Mouse (Mus musculus): ENCODE results near the gene Dab1.

Dab1 gene

GRCm38 (mm10) chr4:103619321-103619945 is at the start of gene Dab1:
Gene Dab1, plus strand, starts transcription at chr4:103619359.
- DNase-seq (ENCODE audit: extremely low read depth, low read depth, low spot score): no peak

GRCm38 (mm10) chr4:103571721-103572352 is 47.3 kb upstream of the Dab1 start:
- no peak for DNase-seq (ENCODE audit: extremely low read depth, low read depth, low spot score)

GRCm38 (mm10) chr4:103575556-103575955 is 43.6 kb upstream of the Dab1 start:
- no peak for DNase-seq (ENCODE audit: extremely low read depth, low read depth, low spot score)

GRCm38 (mm10) chr4:103576305-103576704 is 42.9 kb upstream of the Dab1 start:
- no peak for DNase-seq (ENCODE audit: extremely low read depth, low read depth, low spot score)

- no peak for DNase-seq (ENCODE audit: extremely low read depth, low read depth, low spot score)
Measured at GRCm38 (mm10) chr4:103577111-103577815, 41.9 kb upstream of the Dab1 start.

GRCm38 (mm10) chr4:103577821-103578220 is 41.3 kb upstream of the Dab1 start:
- no peak for DNase-seq (ENCODE audit: extremely low read depth, low read depth, low spot score)

- no peak for DNase-seq (ENCODE audit: extremely low read depth, low read depth, low spot score)
Measured at GRCm38 (mm10) chr4:103580021-103580420, 39.1 kb upstream of the Dab1 start.

- DNase-seq (ENCODE audit: extremely low read depth, low read depth, low spot score): no peak
Measured at GRCm38 (mm10) chr4:103615011-103615410, 4.1 kb upstream of the Dab1 start.

GRCm38 (mm10) chr4:103619946-103620371 is 800 bp downstream of the Dab1 start:
- DNase-seq (ENCODE audit: extremely low read depth, low read depth, low spot score): no peak

- no peak for DNase-seq (ENCODE audit: extremely low read depth, low read depth, low spot score)
Measured at GRCm38 (mm10) chr4:103620590-103621155, 1.5 kb downstream of the Dab1 start.

- DNase-seq (ENCODE audit: extremely low read depth, low read depth, low spot score): no peak
Measured at GRCm38 (mm10) chr4:103621586-103621985, 2.4 kb downstream of the Dab1 start.

- DNase-seq (ENCODE audit: extremely low read depth, low read depth, low spot score): no peak
Measured at GRCm38 (mm10) chr4:103630177-103630576, 11.0 kb downstream of the Dab1 start.

GRCm38 (mm10) chr4:103636168-103636776 is 17.1 kb downstream of the Dab1 start:
- no peak for DNase-seq (ENCODE audit: extremely low read depth, low read depth, low spot score)

- DNase-seq (ENCODE audit: extremely low read depth, low read depth, low spot score): no peak
Measured at GRCm38 (mm10) chr4:103648209-103648896, 29.2 kb downstream of the Dab1 start.

- DNase-seq (ENCODE audit: extremely low read depth, low read depth, low spot score): no peak
Measured at GRCm38 (mm10) chr4:103655740-103656139, 36.6 kb downstream of the Dab1 start.

- no peak for DNase-seq (ENCODE audit: extremely low read depth, low read depth, low spot score)
Measured at GRCm38 (mm10) chr4:103661386-103661785, 42.2 kb downstream of the Dab1 start.

- no peak for DNase-seq (ENCODE audit: extremely low read depth, low read depth, low spot score)
Measured at GRCm38 (mm10) chr4:103667438-103667837, 48.3 kb downstream of the Dab1 start.

- no peak for DNase-seq (ENCODE audit: extremely low read depth, low read depth, low spot score)
Measured at GRCm38 (mm10) chr4:103677195-103677594, 58.0 kb downstream of the Dab1 start.

- no peak for DNase-seq (ENCODE audit: extremely low read depth, low read depth, low spot score)
Measured at GRCm38 (mm10) chr4:103678501-103678900, 59.3 kb downstream of the Dab1 start.

GRCm38 (mm10) chr4:103685136-103685535 is 66.0 kb downstream of the Dab1 start:
- no peak for DNase-seq (ENCODE audit: extremely low read depth, low read depth, low spot score)

- no peak for DNase-seq (ENCODE audit: extremely low read depth, low read depth, low spot score)
Measured at GRCm38 (mm10) chr4:103691717-103692116, 72.6 kb downstream of the Dab1 start.

All from fat pad, adult 2 months (tissue).